ENCODE assay signal across 9 mouse cellular contexts in the genomic region with DNA sequence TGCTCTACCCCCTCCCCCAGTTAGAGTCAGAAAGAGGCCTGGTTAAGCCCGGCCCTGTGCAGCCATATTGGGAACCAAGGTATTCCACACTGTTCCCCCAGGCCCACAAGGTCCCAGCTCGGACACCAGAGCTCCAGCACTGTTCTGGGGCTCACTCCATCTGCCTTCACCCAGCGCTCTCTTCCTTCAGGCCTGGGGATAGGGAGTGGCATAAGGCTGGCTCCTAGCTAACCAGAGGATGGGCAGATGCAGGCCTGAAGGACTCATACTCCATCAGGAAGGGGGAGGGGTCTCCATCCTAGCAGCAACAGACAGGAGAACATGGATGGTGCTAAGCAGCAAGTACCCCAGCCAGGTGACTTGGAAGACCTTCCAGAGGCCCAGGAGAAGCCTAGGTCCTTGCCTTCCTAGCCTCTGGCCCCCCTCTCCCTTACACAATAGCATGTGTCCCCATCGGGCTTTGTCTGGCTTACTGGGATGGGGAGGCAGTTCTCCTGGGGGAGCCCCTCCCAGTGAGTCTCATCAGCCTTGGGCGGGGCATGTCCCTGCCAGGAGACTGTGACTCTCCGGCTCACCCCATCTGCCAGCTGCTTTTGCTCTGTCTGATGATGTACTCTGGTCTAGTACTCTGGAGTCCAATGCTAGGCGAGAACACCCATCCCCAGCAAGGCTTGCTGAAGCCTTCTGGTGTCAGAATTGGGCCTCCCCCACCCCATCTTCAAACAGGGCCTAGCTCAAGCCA. TPM values are rescaled to one million over a fixed set of nuclear protein-coding genes. Genes with fewer than 3 reads are reported as not detected.
DNase-seq lines count a peak whose midpoint lies in the region; ATAC-seq lines count a peak whose summit lies in the region.
"Had no signal": no experiment of that assay in that cellular context is flagged by ENCODE, and none has a peak within 500 bp of the region (broad histone marks: within the 10 kb centered on the region; RNA-seq: fewer than 3 reads in every experiment).

No protein-coding gene starts in this region.

- no peak overlapping the region for H3K27ac ChIP-seq in neural tube, embryonic 11.5 days (ENCODE audit: low read depth, low read length)
- peak overlapping the region; percentile 85; the same call in 1 of the 2 replicates for H3K27ac ChIP-seq in hindbrain, embryonic 11.5 days (ENCODE audit: low read depth, low read length)
- peak overlapping the region; percentile 83 for H3K27ac ChIP-seq in midbrain, embryonic 14.5 days (replicated peaks; ENCODE audit: low read depth, low read length)

- H3K9ac ChIP-seq in neural tube, embryonic 11.5 days (ENCODE audit: low read length): peak overlapping the region; percentile 90
- H3K9ac ChIP-seq in hindbrain, embryonic 11.5 days (ENCODE audit: low read depth, low read length): peak overlapping the region; percentile 90
- H3K9ac ChIP-seq in midbrain, embryonic 14.5 days (replicated peaks; ENCODE audit: low read length): peak overlapping the region; percentile 84

- no peaks in the 10 kb centered on the region for H3K9me3 ChIP-seq in neural tube, embryonic 11.5 days (ENCODE audit: control insufficient read depth, low read length)
- no peaks in the 10 kb centered on the region for H3K9me3 ChIP-seq in hindbrain, embryonic 11.5 days (ENCODE audit: control insufficient read depth, low read length)
- H3K9me3 ChIP-seq in midbrain, embryonic 14.5 days (ENCODE audit: control insufficient read depth, low read length): no peaks in the 10 kb centered on the region

- peak; percentile 16; the same call in 1 of the 2 replicates for ATAC-seq in neural tube, embryonic 11.5 days (ENCODE audit: insufficient read depth, low FRiP score, low TSS enrichment)
- 0 out of 2 replicates have a peak, but pooled peaks have one; percentile 9 for ATAC-seq in hindbrain, embryonic 11.5 days (ENCODE audit: low FRiP score)
- no peak for ATAC-seq in midbrain, embryonic 14.5 days (ENCODE audit: low FRiP score, low TSS enrichment)

- peaks cover 6% of the 10 kb centered on the region for H3K36me3 ChIP-seq in neural tube, embryonic 11.5 days (ENCODE audit: control insufficient read depth, insufficient read depth, low read length)
- H3K36me3 ChIP-seq in hindbrain, embryonic 11.5 days (ENCODE audit: control insufficient read depth, insufficient read depth, low read length): no peaks in the 10 kb centered on the region; the same call in 1 of the 2 replicates
- H3K36me3 ChIP-seq in midbrain, embryonic 14.5 days (ENCODE audit: control insufficient read depth, insufficient read depth, low read length): peaks cover 25% of the 10 kb centered on the region

- peaks cover 43% of the 10 kb centered on the region for H3K27me3 ChIP-seq in neural tube, embryonic 11.5 days (ENCODE audit: control insufficient read depth, insufficient read depth, low read length)
- peaks cover 42% of the 10 kb centered on the region for H3K27me3 ChIP-seq in hindbrain, embryonic 11.5 days (ENCODE audit: control insufficient read depth, insufficient read depth, low read length)
- H3K27me3 ChIP-seq in midbrain, embryonic 14.5 days (ENCODE audit: control insufficient read depth, insufficient read depth, low read length): peaks cover 39% of the 10 kb centered on the region

- 57% methylated on average over 7 of the region's 7 CpGs for WGBS in neural tube, embryonic 11.5 days
- 64% methylated on average over 7 of the region's 7 CpGs for WGBS in hindbrain, embryonic 11.5 days
- 44% methylated on average over 7 of the region's 7 CpGs for WGBS in midbrain, embryonic 14.5 days

- peak overlapping the region; percentile 77 for H3K4me3 ChIP-seq in neural tube, embryonic 11.5 days (ENCODE audit: low read depth, low read length)
- peak overlapping the region; percentile 84 for H3K4me3 ChIP-seq in hindbrain, embryonic 11.5 days (ENCODE audit: low read depth, low read length)
- peak overlapping the region; percentile 60 for H3K4me3 ChIP-seq in midbrain, embryonic 14.5 days (replicated peaks; ENCODE audit: low read depth, low read length)

- peaks cover 24% of the 10 kb centered on the region for H3K4me1 ChIP-seq in neural tube, embryonic 11.5 days (ENCODE audit: control insufficient read depth, insufficient read depth, low read length)
- H3K4me1 ChIP-seq in hindbrain, embryonic 11.5 days (replicated peaks; ENCODE audit: control insufficient read depth, insufficient read depth, low read length): peaks cover 26% of the 10 kb centered on the region
- H3K4me1 ChIP-seq in midbrain, embryonic 14.5 days (ENCODE audit: control insufficient read depth, insufficient read depth, low read length): peaks cover 37% of the 10 kb centered on the region

- peak overlapping the region; percentile 82 for H3K4me2 ChIP-seq in neural tube, embryonic 11.5 days (ENCODE audit: low read depth)
- H3K4me2 ChIP-seq in hindbrain, embryonic 11.5 days (replicated peaks; ENCODE audit: low read depth, low read length): peak overlapping the region; percentile 87
- H3K4me2 ChIP-seq in midbrain, embryonic 14.5 days (ENCODE audit: low read length): peak overlapping the region; percentile 88

- peak; percentile 30 to 44 for DNase-seq in frontal cortex, postnatal 36 days (ENCODE audit: low spot score in 2 of 2)
- DNase-seq in frontal cortex, postnatal 25 days (ENCODE audit: low spot score in 2 of 2): no peak
- no peak for DNase-seq in neural tube, embryonic 11.5 days (ENCODE audit: low spot score)
- DNase-seq in neural tube, embryonic 10.5 days (ENCODE audit: extremely low spot score, low spot score): no peak
- DNase-seq in hindbrain, embryonic 11.5 days (ENCODE audit: low spot score): no peak
- peak; percentile 27 for DNase-seq in midbrain, embryonic 14.5 days
- DNase-seq in thymus, postnatal 10 days (ENCODE audit: low spot score in 2 of 2): no peak
- no peak for DNase-seq in spleen, postnatal 10 days (ENCODE audit: low spot score in 2 of 2)

RNA-seq across cellular contexts. Expression of gene Sept5, which starts 1.4 kb away (rescaled TPM):
- polyA plus RNA-seq in neural tube, embryonic 11.5 days (2014; fragmentation: Nextera tagmentation; extraction: Ambion mirVana): 68.6 and 79.8 TPM in 2 replicates
- polyA plus RNA-seq in hindbrain, embryonic 11.5 days (2014; fragmentation: Nextera tagmentation; extraction: Ambion mirVana): 63.4 and 64.4 TPM in 2 replicates
- 175 and 200 TPM in 2 replicates for polyA plus RNA-seq in midbrain, embryonic 14.5 days (2014; fragmentation: Nextera tagmentation; extraction: Ambion mirVana)

RNA-seq across cellular contexts. Expression of gene Gm49601, which starts 2.1 kb away (rescaled TPM):
- 3.6 and 3.8 TPM in 2 replicates for polyA plus RNA-seq in neural tube, embryonic 11.5 days (2014; fragmentation: Nextera tagmentation; extraction: Ambion mirVana)
- polyA plus RNA-seq in hindbrain, embryonic 11.5 days (2014; fragmentation: Nextera tagmentation; extraction: Ambion mirVana): 3.9 and 6.0 TPM in 2 replicates
- 9.9 and 15.2 TPM in 2 replicates for polyA plus RNA-seq in midbrain, embryonic 14.5 days (2014; fragmentation: Nextera tagmentation; extraction: Ambion mirVana)
- polyA plus RNA-seq: liver, adult 2 months had no signal

RNA-seq across cellular contexts. Expression of gene Gp1bb, which starts 6.2 kb away (rescaled TPM):
- polyA plus RNA-seq in neural tube, embryonic 11.5 days (2014; fragmentation: Nextera tagmentation; extraction: Ambion mirVana): 9.5 and 11.4 TPM in 2 replicates
- 8.9 and 9.5 TPM in 2 replicates for polyA plus RNA-seq in hindbrain, embryonic 11.5 days (2014; fragmentation: Nextera tagmentation; extraction: Ambion mirVana)
- polyA plus RNA-seq in midbrain, embryonic 14.5 days (2014; fragmentation: Nextera tagmentation; extraction: Ambion mirVana): 14.7 and 14.9 TPM in 2 replicates
- polyA plus RNA-seq: liver, adult 2 months had no signal

RNA-seq across cellular contexts. Expression of gene Tbx1, which starts 37.9 kb away (rescaled TPM):
- polyA plus RNA-seq in neural tube, embryonic 11.5 days (2014; fragmentation: Nextera tagmentation; extraction: Ambion mirVana): 3.8 and 5.3 TPM in 2 replicates
- 6.4 and 7.4 TPM in 2 replicates for polyA plus RNA-seq in hindbrain, embryonic 11.5 days (2014; fragmentation: Nextera tagmentation; extraction: Ambion mirVana)
- 0.27 and 0.34 TPM in 2 replicates for polyA plus RNA-seq in midbrain, embryonic 14.5 days (2014; fragmentation: Nextera tagmentation; extraction: Ambion mirVana)

Comparison
In these comparisons a context has a peak if more than half of its experiments do, and no peak if none do; other contexts are left out.
1. DNase-seq: peak in frontal cortex, postnatal 36 days (2 of 2) and midbrain, embryonic 14.5 days (single experiment); none in frontal cortex, postnatal 25 days (0 of 2), neural tube, embryonic 11.5 days (single experiment), neural tube, embryonic 10.5 days (single experiment), hindbrain, embryonic 11.5 days (single experiment), thymus, postnatal 10 days (0 of 2) and spleen, postnatal 10 days (0 of 2).
2. Peak in every context shown above with its lines, with median percentiles within 50 percentile points of each other: H3K4me2 ChIP-seq, H3K4me3 ChIP-seq and H3K9ac ChIP-seq.